Mouse (Mus musculus) ES-Bruce4 (cell line): ENCODE results near the gene Wdfy3.

Experiments used
- CTCF ChIP-seq: IDR thresholded peaks from one replicate; pipeline ENCODE4 v1.8.1; 2011; ENCODE audit warnings: low read depth, low read length
- EP300 ChIP-seq: IDR thresholded peaks from 2 replicates; pipeline ENCODE4 v1.6.1; 2011; ENCODE audit warnings: low read depth, low read length; ENCODE audit not compliant: insufficient read depth

- no peak for TF ChIP-seq CTCF
- no peak for TF ChIP-seq EP300
Observed at GRCm38 (mm10) chr5:102032594-102033240, 37.0 kb downstream of the Wdfy3 start.
